Mouse (Mus musculus) embryonic fibroblast, embryonic 13.5 days (primary cell): ENCODE measurements at regions not wholly inside any gene's neighbourhood (a gene's known extent, or its start where the extent isn't known, plus 50 kb on each side); places are given as distances from the start of the nearest gene placed in this dataset.

Experiments
- CTCF ChIP-seq: IDR thresholded peaks from 2 replicates; pipeline ENCODE4 v1.5.1; 2011; ENCODE audit warnings: mild to moderate bottlenecking, control low read depth, low read length, moderate library complexity, borderline replicate concordance; ENCODE audit not compliant: insufficient read depth
- POLR2A ChIP-seq: IDR thresholded peaks from 2 replicates; pipeline ENCODE4 v1.6.1; 2011; ENCODE audit warnings: low read depth, mild to moderate bottlenecking, control low read depth, low read length, moderate library complexity

DNA sequence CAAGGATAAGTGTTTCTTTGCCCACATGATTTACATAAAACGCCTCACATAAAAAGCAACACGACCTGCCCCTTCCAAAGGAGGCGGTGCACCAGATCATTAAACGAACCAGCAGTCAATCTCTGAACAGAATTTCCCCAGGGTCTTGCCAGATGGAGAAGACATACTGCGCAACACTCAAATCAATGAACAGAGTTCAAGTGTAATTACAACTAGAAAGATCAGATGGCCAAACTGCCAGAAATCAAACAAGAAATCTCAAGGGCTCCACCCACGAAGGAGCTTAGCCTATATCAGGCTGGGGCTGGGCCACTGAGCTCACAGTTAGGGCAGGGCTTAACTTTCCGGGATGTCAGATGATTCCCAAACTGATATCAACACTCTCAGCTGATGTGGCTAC is 90.4 kb downstream of the Smgc start:
- no peak for TF ChIP-seq CTCF
- TF ChIP-seq POLR2A, result no peak
